Mouse (Mus musculus) left cerebral cortex, postnatal 25 days (tissue): ENCODE data around the gene Tbc1d8. TPM values are rescaled to one million over a fixed set of nuclear protein-coding genes. Genes with fewer than 3 reads are reported as not detected.

ENCODE experiments used
- DNase-seq, 2 experiments: peaks; one replicate each; pipeline ENCODE4 v3.0.0; 2022; ENCODE audit warnings: low spot score in 2 of 2, mixed read lengths in 1 of 2
- intact Hi-C: fragments of 180-260 bp; cut with DNase I; formaldehyde crosslinking; loops from one replicate; pipeline ENCODE4 v1.15.1; 2025
- total RNA-seq, 2 experiments: library from RNA; stranded (reverse); gene quantifications; 2 replicates each; pipeline ENCODE4 v1.2.3; 2021

Gene Tbc1d8
- total RNA-seq, 2 experiments from 2014 or later, result 14.2 to 23.3 TPM

DNA sequence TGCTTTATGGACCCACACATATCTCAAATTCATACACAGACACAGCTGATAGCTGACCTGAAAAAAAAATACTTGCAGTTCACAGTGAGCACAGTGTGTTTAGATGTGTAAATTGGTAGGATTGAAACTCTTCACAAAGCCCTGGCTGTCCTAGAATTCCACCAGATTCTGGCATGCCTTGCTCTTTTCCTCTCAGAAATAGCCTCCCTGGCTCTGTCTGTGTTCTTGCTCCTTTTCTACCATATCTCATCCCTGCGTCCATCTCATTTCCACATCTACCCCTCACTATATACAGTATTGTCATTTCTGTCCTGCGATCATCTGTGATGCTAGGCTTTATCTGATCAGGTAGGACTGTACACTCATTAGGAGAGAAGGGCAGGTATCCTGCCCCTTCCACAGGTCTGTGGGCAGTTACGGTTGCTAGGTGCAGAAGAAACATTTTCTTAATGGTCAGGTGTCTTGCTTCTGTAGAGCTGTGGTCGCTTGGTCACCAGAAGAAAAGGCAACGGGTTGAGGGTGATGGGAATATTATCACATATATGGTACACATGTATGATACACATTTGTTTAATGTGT lies 104.2 kb downstream of the Tbc1d8 start:
- intact Hi-C loops, result no loop called here
- no peak for DNase-seq

GRCm38 (mm10) chr1:39373378-39373777 lies 105.2 kb downstream of the Tbc1d8 start:
- intact Hi-C loops, result no loop called here

GRCm38 (mm10) chr1:39372220-39372843 lies 106.2 kb downstream of the Tbc1d8 start:
- intact Hi-C loops, result no loop called here
- no peak for DNase-seq

More at GRCm38 (mm10) chr1:39373378-39373777, 105.2 kb downstream of the Tbc1d8 start:
- no peak for DNase-seq

DNA sequence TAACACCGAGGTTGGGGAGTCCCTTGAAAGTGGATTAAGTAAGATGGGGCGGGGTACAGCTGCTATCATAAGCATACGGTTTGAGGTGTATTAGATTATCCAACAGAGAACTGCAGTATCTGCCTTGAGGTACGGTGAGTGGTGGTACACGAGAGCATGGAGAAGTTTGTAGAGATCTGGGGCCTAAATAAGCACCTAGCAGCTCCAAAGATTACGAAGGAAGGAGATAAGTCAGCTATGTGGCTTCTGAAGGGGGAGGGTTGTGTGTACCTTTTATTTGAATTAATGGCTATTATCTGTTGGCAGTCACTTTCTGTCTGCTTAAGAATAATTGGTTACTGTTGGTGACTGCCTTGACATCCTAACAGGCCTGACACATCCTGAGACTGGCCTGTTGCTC lies 108.1 kb downstream of the Tbc1d8 start:
- intact Hi-C loops, result no loop called here
- no peak for DNase-seq

- DNase-seq, result peak in 1 of 2 experiments; percentile 33
- intact Hi-C loops, result loop anchor here (5.0 kb wide), 1 partner anchor 366 kb away; no protein-coding TSS in a partner anchor
These were observed 110.2 kb downstream of the Tbc1d8 start for GRCm38 (mm10) chr1:39368267-39368841.

GRCm38 (mm10) chr1:39367601-39368266 lies 110.8 kb downstream of the Tbc1d8 start, which contains the start of gene Rpl31:
Gene Rpl31, plus strand, starts transcription at chr1:39367842.
- intact Hi-C loops, result loop anchor here (5.0 kb wide), 1 partner anchor 365 kb away; no protein-coding TSS in a partner anchor
- DNase-seq, result peak; percentile 97 to 99

DNA sequence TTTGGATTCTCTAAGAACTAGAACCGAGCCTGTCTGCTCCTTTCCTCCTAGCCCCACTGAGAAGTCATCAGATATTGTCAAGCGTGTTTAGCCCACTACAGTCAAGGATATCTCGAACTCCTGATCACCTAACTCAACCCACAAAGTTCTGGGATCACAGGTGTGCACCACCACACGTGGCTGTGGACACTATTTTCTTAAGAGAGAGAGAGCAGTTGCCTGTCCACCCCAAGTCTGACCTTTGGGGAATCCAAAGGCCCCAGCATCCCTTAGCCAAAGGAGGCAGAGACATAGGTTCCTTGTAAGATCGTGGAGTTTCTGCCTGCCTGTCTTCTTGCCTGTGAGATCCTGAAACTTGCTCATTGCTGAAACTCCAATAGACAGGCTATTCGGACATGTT lies 111.5 kb downstream of the Tbc1d8 start:
- peak in 1 of 2 experiments; percentile 16 for DNase-seq
- intact Hi-C loops, result loop anchor here (5.0 kb wide), 1 partner anchor 365 kb away; no protein-coding TSS in a partner anchor

DNA sequence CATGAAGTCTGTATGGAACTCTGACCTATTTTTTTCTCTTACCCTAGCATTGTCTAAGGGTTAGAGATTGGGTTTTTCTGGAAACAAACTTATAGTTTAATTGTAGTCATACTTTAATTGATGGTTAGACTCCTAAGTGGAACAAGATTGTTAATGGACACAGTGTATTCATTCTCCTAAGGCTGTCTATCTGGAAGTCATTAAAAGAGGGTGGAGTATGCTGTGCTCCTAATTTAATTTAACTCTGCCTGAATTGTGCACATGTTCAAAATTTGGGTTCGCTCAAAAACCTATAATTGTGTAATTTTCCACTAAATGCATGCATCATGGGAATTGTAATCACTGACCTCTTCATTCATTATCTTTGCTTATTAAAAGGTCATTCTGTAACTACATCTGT lies 113.0 kb downstream of the Tbc1d8 start:
- intact Hi-C loops, result loop anchor here (5.0 kb wide), 1 partner anchor 363 kb away; no protein-coding TSS in a partner anchor
- DNase-seq, result no peak

GRCm38 (mm10) chr1:39362515-39362893 lies 116.1 kb downstream of the Tbc1d8 start:
- intact Hi-C loops, result no loop called here

DNA sequence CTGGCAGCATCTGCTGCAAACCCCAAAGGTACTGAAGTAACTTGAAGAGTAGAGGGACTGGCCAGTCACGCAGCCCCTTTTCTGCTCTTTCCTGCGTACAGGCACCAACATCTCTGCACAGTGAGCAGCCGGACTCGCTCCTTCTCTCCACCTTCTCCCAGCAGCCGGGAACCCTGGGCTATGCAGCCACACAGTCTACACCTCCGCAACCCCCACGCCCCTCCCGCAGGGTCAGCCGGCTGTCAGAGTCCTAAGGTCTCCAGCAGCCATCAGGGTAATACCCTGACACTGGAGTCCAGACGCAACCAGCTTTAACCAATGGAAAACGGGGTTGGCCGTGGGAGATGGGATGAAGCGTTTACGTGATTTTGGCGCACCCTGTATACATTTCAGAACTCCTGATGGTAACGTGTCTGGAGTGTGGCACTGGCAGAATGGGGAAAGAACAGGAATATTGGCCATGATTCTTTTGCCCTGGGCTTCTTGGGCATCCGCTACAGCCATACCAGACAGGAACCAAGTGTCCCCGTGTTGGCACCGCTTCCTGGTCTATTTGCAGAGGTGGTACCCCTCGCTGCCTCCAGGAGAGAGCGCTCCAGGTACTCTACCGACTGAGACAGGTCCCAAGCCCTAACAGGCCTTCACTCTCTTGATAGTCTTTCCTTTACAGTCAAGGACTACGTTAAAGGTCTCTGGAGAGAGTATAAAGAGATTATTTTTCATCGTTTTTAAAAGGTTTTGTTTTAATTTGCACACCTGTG lies 116.6 kb downstream of the Tbc1d8 start:
- no peak for DNase-seq
- intact Hi-C loops, result no loop called here

More at GRCm38 (mm10) chr1:39362515-39362893, 116.1 kb downstream of the Tbc1d8 start:
- DNase-seq, result no peak

- no peak for DNase-seq
- intact Hi-C loops, result no loop called here
These were observed 129.1 kb downstream of the Tbc1d8 start for GRCm38 (mm10) chr1:39349427-39349826.

GRCm38 (mm10) chr1:39349001-39349400 lies 129.6 kb downstream of the Tbc1d8 start:
- intact Hi-C loops, result no loop called here

DNA sequence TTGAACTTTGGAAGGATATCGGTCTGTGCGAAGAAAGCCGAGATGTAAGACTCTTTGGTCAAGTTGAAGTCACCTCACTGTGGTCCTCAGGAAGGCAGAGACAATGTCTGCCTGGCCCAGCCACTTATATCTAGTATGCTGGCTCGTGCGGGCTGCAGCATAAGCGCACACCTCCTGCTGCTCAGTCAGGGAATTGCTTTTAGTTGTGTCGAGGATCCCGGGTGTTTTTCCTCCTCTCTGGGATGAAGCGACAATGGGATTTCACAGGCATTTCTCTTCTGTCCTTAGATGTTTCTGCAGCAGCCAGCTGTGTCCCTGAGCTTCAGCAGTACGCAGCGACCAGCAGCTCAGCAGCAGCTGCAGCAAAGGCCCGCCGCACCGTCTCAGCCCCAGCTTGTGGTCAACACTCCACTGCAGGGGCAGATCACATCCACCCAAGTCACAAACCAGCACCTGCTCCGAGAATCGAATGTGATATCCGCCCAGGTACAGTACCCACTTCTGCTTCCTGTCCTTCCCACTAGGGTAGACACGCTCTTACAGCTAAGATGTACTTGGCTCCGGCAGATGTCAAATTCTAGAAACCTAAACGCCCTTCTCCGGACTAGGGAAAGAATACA lies 133.5 kb downstream of the Tbc1d8 start:
- peak in 1 of 2 experiments; percentile 22 for DNase-seq
- intact Hi-C loops, result no loop called here

More at GRCm38 (mm10) chr1:39349001-39349400, 129.6 kb downstream of the Tbc1d8 start:
- DNase-seq, result peak; percentile 52 to 68

DNA sequence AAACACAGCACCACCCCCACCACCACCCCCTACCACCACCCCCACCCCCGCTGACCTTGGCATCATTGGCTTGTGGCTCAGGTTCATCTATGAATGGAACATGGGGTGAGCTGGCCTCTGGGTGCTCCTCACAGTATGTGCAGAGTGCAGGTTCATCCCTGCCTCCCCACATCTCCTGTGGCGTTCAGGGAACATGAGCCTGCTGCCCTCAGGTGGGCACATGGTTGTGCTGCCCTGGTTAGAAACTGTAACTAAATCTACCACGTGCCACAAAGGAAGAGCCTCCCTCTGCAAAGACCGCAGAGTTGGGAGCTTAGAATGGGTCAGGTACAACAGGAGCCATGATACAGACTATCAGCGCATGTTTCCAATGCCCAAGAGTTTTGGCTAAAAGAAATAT lies 135.3 kb downstream of the Tbc1d8 start:
- intact Hi-C loops, result no loop called here
- DNase-seq, result no peak

DNA sequence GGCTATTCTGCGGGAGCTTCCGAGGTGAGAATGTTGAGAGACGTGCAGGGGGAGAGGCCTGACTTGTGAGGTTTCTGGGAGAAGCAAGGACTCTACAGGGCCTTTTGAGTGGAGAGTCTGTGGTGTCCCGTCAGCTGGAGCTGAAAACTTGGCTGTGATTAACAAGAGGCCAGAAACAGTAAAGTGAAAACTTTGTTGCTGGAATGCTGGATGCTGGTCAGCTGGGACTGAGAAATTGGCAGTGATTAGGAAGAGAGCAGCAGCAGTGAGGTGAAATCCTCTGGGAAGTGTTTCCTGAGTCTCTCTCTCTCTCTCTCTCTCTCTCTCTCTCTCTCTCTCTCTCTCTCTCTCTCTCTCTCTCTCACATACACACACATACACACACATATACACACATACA lies 136.7 kb downstream of the Tbc1d8 start:
- DNase-seq, result no peak
- intact Hi-C loops, result loop anchor here (2.0 kb wide), 2 partner anchors 331 to 341 kb away; no protein-coding TSS in a partner anchor

GRCm38 (mm10) chr1:39340647-39341046 lies 137.9 kb downstream of the Tbc1d8 start:
- intact Hi-C loops, result loop anchor here (2.0 kb wide), 2 partner anchors 330 to 340 kb away; no protein-coding TSS in a partner anchor
- peak; percentile 54 to 73 for DNase-seq

GRCm38 (mm10) chr1:39340156-39340555 lies 138.4 kb downstream of the Tbc1d8 start:
- intact Hi-C loops, result loop anchor here (2.0 kb wide), 2 partner anchors 329 to 339 kb away; no protein-coding TSS in a partner anchor
- DNase-seq, result no peak

DNA sequence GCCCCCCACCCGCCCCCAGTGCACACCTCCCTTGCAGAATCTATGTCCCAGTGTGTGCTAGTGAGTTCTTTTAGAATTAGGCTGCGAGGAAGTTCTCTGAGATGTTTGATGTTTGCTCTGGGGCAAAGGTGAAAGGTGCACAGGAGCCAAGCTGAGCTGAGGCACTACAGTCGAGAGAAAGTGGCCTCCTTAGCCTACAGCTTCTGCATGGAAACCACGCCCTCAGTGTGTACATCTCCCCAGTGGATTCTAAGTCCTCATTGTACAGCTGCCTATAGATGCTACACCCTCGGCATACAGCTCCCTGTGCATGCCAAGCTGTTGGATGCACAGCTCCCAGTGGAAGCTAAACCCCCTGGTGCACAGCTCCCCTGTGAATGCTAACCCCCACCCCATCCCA lies 139.1 kb downstream of the Tbc1d8 start:
- intact Hi-C loops, result loop anchor here (5.0 kb wide), 2 partner anchors 147 to 242 kb away; partner anchors contain the start of gene Npas2
- peak in 1 of 2 experiments; percentile 43 for DNase-seq

GRCm38 (mm10) chr1:39338831-39339230 lies 139.7 kb downstream of the Tbc1d8 start:
- DNase-seq, result peak in 1 of 2 experiments; percentile 54
- intact Hi-C loops, result loop anchor here (5.0 kb wide), 2 partner anchors 147 to 242 kb away; partner anchors contain the start of gene Npas2
